Mouse (Mus musculus): ENCODE measurements around the gene Hadh.

DNA sequence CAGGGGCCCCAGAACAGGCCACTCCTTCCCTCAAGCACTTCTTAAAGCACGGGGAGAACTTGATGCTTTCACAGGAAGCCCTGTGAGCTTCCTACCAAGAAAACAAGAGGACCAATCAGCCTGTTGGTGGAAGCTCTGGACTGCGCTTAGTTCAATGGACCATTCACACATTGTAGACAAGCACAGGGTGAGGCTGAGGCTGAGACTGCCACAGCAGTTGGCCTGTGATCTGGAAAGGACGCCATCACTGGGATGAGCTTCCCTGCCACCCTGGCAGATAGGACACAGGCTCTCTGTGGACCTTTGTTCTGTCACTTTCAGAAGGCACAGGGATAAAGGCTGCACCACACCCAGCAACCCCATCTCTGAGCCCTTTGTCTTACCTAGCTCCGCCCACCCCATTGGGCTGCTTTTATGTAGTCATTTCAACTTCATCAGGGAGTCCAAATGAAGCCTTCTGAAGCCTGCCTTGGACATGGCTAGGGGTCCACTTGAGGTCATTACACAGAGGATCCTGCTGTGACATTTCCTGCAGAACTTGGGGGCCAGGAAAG lies 44.1 kb upstream of the Hadh start:
- TF ChIP-seq CTCF (IDR thresholded peaks at IDR 0.05; ENCODE audit: extremely low read depth, insufficient read depth, insufficient read length, insufficient replicate concordance) (no peak), POLR2A (IDR thresholded peaks at IDR 0.05; ENCODE audit: low read depth, low read length) (no peak)

All from spleen, adult 2 months (tissue).